Mouse (Mus musculus) gastrocnemius, postnatal 36 days (tissue): ENCODE measurements around the gene Robo2. TPM values are rescaled to one million over a fixed set of nuclear protein-coding genes. Genes with fewer than 3 reads are reported as not detected.

Source experiments
- DNase-seq, 2 experiments: peaks; one replicate each; pipeline ENCODE4 v3.0.0; 2022
- intact Hi-C: fragments of 180-260 bp; cut with DNase I; formaldehyde crosslinking; loops from one replicate; pipeline ENCODE4 v1.15.1; 2025
- total RNA-seq, 2 experiments: library from RNA; stranded (reverse); gene quantifications; 2 replicates each; pipeline ENCODE4 v1.2.3; 2021

Gene Robo2
- total RNA-seq, 2 experiments from 2014 or later, result 0.35 to 0.43 TPM

- intact Hi-C loops, result no loop called here
- no peak for DNase-seq
Observed at GRCm38 (mm10) chr16:73959479-73959970, 452.1 kb downstream of the Robo2 start.

GRCm38 (mm10) chr16:73958524-73958846 is 453.1 kb downstream of the Robo2 start:
- intact Hi-C loops, result no loop called here
- DNase-seq, result no peak

- DNase-seq, result no peak
- intact Hi-C loops, result no loop called here
Observed at GRCm38 (mm10) chr16:73957675-73958523, 453.7 kb downstream of the Robo2 start.

GRCm38 (mm10) chr16:73946171-73946570 is 465.5 kb downstream of the Robo2 start:
- intact Hi-C loops, result no loop called here
- DNase-seq, result no peak

- intact Hi-C loops, result no loop called here
- DNase-seq, result no peak
Observed at GRCm38 (mm10) chr16:73940211-73940541, 471.4 kb downstream of the Robo2 start.

GRCm38 (mm10) chr16:73939423-73940210 is 472.0 kb downstream of the Robo2 start:
- no peak for DNase-seq

GRCm38 (mm10) chr16:73930323-73930722 is 481.3 kb downstream of the Robo2 start:
- no peak for DNase-seq
- intact Hi-C loops, result no loop called here

More at GRCm38 (mm10) chr16:73939423-73940210, 472.0 kb downstream of the Robo2 start:
- intact Hi-C loops, result no loop called here

GRCm38 (mm10) chr16:73927481-73927880 is 484.1 kb downstream of the Robo2 start:
- intact Hi-C loops, result no loop called here
- no peak for DNase-seq

GRCm38 (mm10) chr16:73915425-73915824 is 496.2 kb downstream of the Robo2 start:
- intact Hi-C loops, result no loop called here
- DNase-seq, result no peak

GRCm38 (mm10) chr16:73914936-73915335 is 496.7 kb downstream of the Robo2 start:
- DNase-seq, result no peak
- intact Hi-C loops, result no loop called here

- no peak for DNase-seq
- intact Hi-C loops, result no loop called here
Observed at GRCm38 (mm10) chr16:73908504-73908903, 503.1 kb downstream of the Robo2 start.

GRCm38 (mm10) chr16:73896856-73897255 is 514.8 kb downstream of the Robo2 start:
- no peak for DNase-seq
- intact Hi-C loops, result no loop called here

- no peak for DNase-seq
- intact Hi-C loops, result no loop called here
Observed at GRCm38 (mm10) chr16:73881911-73882310, 529.7 kb downstream of the Robo2 start.

GRCm38 (mm10) chr16:73877973-73878372 is 533.7 kb downstream of the Robo2 start:
- no peak for DNase-seq
- intact Hi-C loops, result no loop called here

GRCm38 (mm10) chr16:73874991-73875390 is 536.6 kb downstream of the Robo2 start:
- no peak for DNase-seq
- intact Hi-C loops, result no loop called here

- DNase-seq, result no peak
- intact Hi-C loops, result no loop called here
Observed at GRCm38 (mm10) chr16:73873828-73874558, 537.6 kb downstream of the Robo2 start.

GRCm38 (mm10) chr16:73870296-73870695 is 541.3 kb downstream of the Robo2 start:
- DNase-seq, result no peak

GRCm38 (mm10) chr16:73869527-73870212 is 542.0 kb downstream of the Robo2 start:
- intact Hi-C loops, result no loop called here

More at GRCm38 (mm10) chr16:73870296-73870695, 541.3 kb downstream of the Robo2 start:
- intact Hi-C loops, result no loop called here

GRCm38 (mm10) chr16:73864625-73865024 is 547.0 kb downstream of the Robo2 start:
- intact Hi-C loops, result no loop called here
- DNase-seq, result no peak

More at GRCm38 (mm10) chr16:73869527-73870212, 542.0 kb downstream of the Robo2 start:
- DNase-seq, result no peak

- DNase-seq, result no peak
- intact Hi-C loops, result no loop called here
Observed at GRCm38 (mm10) chr16:73863748-73864147, 547.9 kb downstream of the Robo2 start.
